Mouse (Mus musculus) hindbrain, embryonic 16.5 days (tissue): Measurements from ENCODE around the gene Nhsl2. TPM values are rescaled to one million over a fixed set of nuclear protein-coding genes. Genes with fewer than 3 reads are reported as not detected.
"Not testable (repeated sequence)": the region's sequence is repeated elsewhere in the genome, so short reads cannot be mapped to it uniquely, and the experiment has no call there.

Experiments
- ATAC-seq: fragments of 200-750 bp; cut with Nextera tagmentation; 2 replicates; pipeline ENCODE4 v1.8.0; 2017; ENCODE audit warnings: moderate TSS enrichment, moderate library complexity
- H3K27ac ChIP-seq: fragments of 300-500 bp; sonication (generic); 2 replicates; pipeline ENCODE4 v1.5.1; 2014; ENCODE audit warnings: low read depth, mild to moderate bottlenecking, control low read depth, low read length, moderate library complexity
- H3K27me3 ChIP-seq: fragments of 300-500 bp; sonication (generic); replicated peaks from 2 replicates; pipeline ENCODE4 v1.6.1; 2014; ENCODE audit warnings: low read length; ENCODE audit not compliant: control insufficient read depth, insufficient read depth
- H3K36me3 ChIP-seq: fragments of 300-500 bp; sonication (generic); 2 replicates; pipeline ENCODE4 v1.6.1; 2014; ENCODE audit warnings: mild to moderate bottlenecking, low read length, moderate library complexity, mixed read lengths; ENCODE audit not compliant: control insufficient read depth, insufficient read depth
- H3K4me1 ChIP-seq: fragments of 300-500 bp; sonication (generic); 2 replicates; pipeline ENCODE4 v1.6.1; 2014; ENCODE audit warnings: low read depth, low read length; ENCODE audit not compliant: control insufficient read depth, insufficient read depth
- H3K4me2 ChIP-seq: fragments of 300-500 bp; sonication (generic); 2 replicates; pipeline ENCODE4 v1.6.1; 2014; ENCODE audit warnings: mild to moderate bottlenecking, low read length, control low read depth, moderate library complexity
- H3K4me3 ChIP-seq: fragments of 300-500 bp; sonication (generic); 2 replicates; pipeline ENCODE4 v1.5.1; 2014; ENCODE audit warnings: mild to moderate bottlenecking, low read length, control low read depth, moderate library complexity
- H3K9ac ChIP-seq: fragments of 300-500 bp; sonication (generic); 2 replicates; pipeline ENCODE4 v1.6.1; 2014; ENCODE audit warnings: low read depth, mild to moderate bottlenecking, control low read depth, low read length, moderate library complexity
- H3K9me3 ChIP-seq: fragments of 300-500 bp; sonication (generic); 2 replicates; pipeline ENCODE4 v1.6.1; 2014; ENCODE audit warnings: mild to moderate bottlenecking, low read length, moderate library complexity; ENCODE audit not compliant: control insufficient read depth
- WGBS: fragments of 180-500 bp; shearing (Covaris S2); extraction: QIAGEN DNeasy Blood & Tissue Kit; methylation state at CpG from one replicate; pipeline ENCODE4 v1.1.7; 2014; 5-methylcytosine and 5-hydroxymethylcytosine counted together
- polyA plus RNA-seq: library from polyadenylated mRNA; unstranded; fragments of >200 nt; fragmentation: Nextera tagmentation; extraction: Ambion mirVana; gene quantifications from 2 replicates; pipeline ENCODE4 v1.2.1, GENCODE M21; 2015

The Nhsl2 gene
- polyA plus RNA-seq: 7.6 and 8.2 TPM in 2 replicates

DNA sequence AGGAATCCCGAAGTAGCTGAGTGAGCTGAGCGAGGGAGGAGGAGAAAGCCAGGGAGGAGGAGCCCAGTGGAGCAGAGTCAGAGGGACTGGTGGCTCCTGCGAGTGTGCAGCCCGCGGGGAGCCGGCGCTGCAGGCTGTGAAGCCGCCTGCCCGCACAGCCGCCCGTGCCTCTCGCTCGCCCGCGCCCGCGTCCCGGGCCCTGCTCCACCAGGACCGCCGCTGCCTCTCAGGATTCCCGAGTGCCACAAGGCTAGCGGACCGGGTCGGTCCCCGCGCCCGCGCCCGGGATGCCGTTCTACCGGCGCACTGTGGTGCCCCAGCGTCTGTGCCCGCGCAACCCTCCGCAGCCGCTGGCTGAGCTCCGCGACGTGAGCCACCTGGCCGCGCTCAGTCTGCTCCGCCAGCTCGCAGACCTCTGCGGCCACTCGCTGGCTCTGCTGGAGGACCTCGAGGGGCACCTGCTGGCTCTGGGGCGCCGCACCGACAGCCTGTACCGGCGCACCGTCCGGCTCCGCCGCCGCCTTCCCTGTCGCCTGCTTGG is at the start of gene Nhsl2:
Gene Nhsl2 (plus strand): TSS at position 105 of the 541 bp plus-strand sequence.
- peak within 1 kb of the TSS; percentile 73 for H3K4me2 ChIP-seq
- H3K9ac ChIP-seq: peak within 1 kb of the TSS; percentile 58
- H3K9me3 ChIP-seq: no peaks in the 10 kb centered on the region
- H3K4me1 ChIP-seq: no peaks in the 10 kb centered on the region
- H3K27me3 ChIP-seq: peaks cover 38% of the 10 kb centered on the region
- peak within 1 kb of the TSS; percentile 29; the same call in 1 of the 2 replicates for H3K27ac ChIP-seq
- ATAC-seq: peak; percentile 81
- 9% methylated on average over 39 of the region's 58 CpGs for WGBS
- no peaks in the 10 kb centered on the region for H3K36me3 ChIP-seq
- peak within 1 kb of the TSS; percentile 48 for H3K4me3 ChIP-seq

DNA sequence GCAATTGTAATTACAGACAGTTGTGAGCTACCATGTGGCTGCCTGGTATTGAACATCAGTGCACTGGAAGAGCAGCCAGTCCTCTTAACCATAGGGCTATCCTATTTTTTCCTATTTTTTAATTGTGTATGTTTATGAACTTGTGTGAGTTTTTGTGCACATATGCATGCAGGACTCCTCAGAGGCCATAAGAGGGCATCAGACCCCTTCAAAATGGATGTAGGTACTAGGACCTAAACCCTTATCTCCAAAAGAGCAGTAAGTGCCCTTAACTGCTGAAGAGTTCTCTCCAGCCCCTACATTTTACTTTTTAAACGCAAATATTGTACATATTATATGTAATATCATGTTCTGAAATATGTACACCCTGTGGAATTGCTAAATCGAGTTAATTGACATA is 43.7 kb upstream of the Nhsl2 start:
- no peaks in the 10 kb centered on the region for H3K4me1 ChIP-seq
- no peaks in the 10 kb centered on the region for H3K36me3 ChIP-seq
- 33% methylated on average over 2 of the region's 2 CpGs for WGBS
- no peak overlapping the region for H3K4me3 ChIP-seq
- no peak overlapping the region for H3K4me2 ChIP-seq
- ATAC-seq: no peak
- H3K27me3 ChIP-seq: no peaks in the 10 kb centered on the region
- no peaks in the 10 kb centered on the region for H3K9me3 ChIP-seq
- no peak overlapping the region for H3K27ac ChIP-seq
- H3K9ac ChIP-seq: no peak overlapping the region

DNA sequence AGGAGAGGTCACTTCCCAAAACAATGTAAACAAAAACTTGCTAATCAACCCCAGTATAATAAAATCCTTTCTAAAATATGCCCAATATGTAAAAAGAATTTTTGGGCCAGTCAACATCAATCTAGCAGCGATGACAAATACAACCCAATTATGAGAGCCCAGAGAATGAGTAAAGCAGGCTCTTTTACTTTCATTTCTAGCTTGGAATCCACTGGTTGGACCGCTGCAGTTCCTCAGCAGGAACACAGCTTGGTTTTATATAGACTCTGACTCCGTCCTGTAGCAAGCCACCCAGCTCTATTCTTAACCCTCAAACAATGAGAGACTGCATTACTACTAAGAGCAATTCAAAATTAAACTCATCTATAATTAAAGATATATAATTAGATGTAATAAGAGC is 37.4 kb upstream of the Nhsl2 start:
- Histone ChIP-seq H3K36me3 (no peaks in the 10 kb centered on the region), H3K27ac (no peak overlapping the region), H3K27me3 (no peaks in the 10 kb centered on the region; the same call in 1 of the 2 replicates), H3K4me1 (no peaks in the 10 kb centered on the region), H3K9me3 (no peaks in the 10 kb centered on the region), H3K9ac (no peak overlapping the region), H3K4me2 (no peak overlapping the region), H3K4me3 (no peak overlapping the region)
- 72% methylated on average over 3 of the region's 3 CpGs for WGBS
- no peak for ATAC-seq

DNA sequence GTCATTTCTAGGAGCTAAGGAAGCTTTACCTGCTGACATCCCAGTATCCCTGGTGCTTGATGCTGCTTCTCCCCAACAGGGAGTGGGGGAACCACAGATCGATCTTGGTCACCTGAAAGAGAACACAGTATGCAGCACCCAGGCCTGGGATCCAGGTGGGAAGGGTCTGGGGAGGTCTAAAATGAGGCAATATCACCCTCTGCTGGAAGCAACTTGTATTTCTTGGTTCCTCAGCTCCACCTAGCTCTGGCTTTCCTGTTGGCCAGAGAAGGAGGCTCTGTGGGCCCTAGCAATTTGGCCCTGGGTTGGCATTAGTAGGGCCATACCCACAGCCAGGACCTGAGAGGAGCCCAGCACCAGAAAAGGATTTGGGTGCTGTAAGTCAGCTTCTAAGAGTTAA is 30.0 kb upstream of the Nhsl2 start:
- Histone ChIP-seq H3K4me2 (no peak overlapping the region), H3K9me3 (no peaks in the 10 kb centered on the region), H3K27ac (no peak overlapping the region), H3K9ac (no peak overlapping the region), H3K4me1 (no peaks in the 10 kb centered on the region), H3K4me3 (no peak overlapping the region), H3K36me3 (no peaks in the 10 kb centered on the region), H3K27me3 (peaks cover 3% of the 10 kb centered on the region; the same call in 1 of the 2 replicates)
- peak; percentile 58 for ATAC-seq
- WGBS: 57% methylated on average over 1 of the region's 1 CpGs

DNA sequence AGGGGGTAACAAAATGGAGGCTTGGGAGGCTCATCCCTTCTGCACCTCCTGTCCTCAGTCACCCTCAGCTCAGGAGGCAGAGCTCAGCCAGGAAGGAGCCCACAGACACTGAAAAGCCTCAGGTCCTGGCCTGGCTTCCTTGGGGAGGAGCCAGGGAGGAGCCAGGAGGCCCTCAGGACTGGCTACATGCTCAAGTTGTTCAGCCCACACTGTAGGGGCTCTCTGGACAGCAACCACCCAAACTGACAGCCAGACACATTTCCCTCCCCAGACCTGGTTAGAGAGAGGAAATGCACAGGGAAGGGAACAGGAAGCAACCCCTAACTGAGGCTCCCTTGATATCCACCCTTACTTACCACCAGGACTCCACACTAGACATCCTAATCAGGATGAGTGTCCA is 29.2 kb upstream of the Nhsl2 start:
- not testable (repeated sequence) for H3K36me3 ChIP-seq, H3K4me3 ChIP-seq, H3K9me3 ChIP-seq, H3K4me2 ChIP-seq, H3K27me3 ChIP-seq, H3K27ac ChIP-seq, H3K9ac ChIP-seq, ATAC-seq, H3K4me1 ChIP-seq

DNA sequence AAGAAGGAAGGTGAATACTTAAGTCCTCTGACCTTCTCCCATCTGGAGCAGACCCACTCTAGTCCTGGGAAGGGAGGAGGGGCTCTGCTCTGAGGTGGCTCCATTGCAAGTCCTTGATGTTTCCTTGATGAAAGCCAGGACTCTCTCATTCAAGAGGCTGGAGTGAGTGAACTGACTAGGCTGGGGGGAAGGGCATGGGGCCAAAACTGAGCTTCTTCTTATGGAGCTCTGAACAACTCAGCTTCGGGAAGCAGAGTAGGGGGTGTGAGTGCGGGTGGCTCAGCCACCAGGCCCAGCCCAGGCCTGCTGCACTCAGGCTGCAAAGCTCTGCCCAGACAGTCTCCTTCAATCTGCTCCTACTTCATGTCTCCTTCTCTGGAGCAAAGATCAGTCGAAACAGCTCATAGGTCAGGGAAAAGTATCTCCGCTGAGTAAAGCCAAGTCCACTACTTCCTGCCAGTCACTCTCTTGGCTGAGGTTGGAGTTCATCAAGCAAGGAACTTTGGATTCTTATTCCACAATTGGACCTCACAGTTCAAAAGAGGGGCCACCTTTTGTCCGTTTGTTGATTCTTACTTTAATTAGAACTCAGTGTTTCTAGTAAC is 1.9 kb upstream of the Nhsl2 start:
- Histone ChIP-seq H3K36me3 (no peaks in the 10 kb centered on the region), H3K4me1 (no peaks in the 10 kb centered on the region), H3K27ac (no peak overlapping the region), H3K4me2 (no peak overlapping the region), H3K9ac (no peak overlapping the region), H3K4me3 (no peak overlapping the region), H3K27me3 (peaks cover 37% of the 10 kb centered on the region), H3K9me3 (no peaks in the 10 kb centered on the region)
- ATAC-seq: no peak
- 56% methylated on average over 5 of the region's 5 CpGs for WGBS

DNA sequence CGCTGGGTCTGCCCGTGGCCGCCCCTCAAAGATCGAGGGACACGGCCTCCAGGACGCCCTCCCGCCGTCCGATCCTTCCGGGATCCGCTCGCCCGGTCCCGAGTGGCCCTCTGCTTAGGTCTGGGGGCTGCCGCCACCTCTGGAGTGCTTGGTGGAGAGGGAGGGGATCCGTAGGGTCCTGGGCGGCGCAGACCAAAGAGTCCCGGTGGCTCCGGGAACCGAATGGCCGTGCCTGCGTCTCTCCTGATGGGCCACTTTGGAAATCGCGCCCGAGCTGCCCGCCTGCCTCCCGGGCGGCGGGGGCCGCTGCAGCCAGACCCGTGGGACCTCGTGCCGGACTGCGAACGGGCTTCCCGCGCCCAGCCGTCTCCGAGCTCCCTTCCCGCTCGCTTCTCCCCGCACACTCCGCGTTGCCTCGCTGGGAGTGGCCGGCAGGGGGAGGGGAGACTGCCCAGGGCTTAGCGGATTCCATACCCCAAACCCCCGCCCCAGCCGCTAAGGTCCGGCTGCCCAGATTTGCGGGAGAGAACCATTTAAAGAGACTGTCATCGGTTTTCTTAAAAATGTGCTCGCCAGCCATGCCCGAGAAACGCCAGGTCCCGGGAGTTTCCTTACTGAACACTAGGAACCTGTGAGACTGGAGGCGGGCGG is 841 bp downstream of the Nhsl2 start:
- H3K36me3 ChIP-seq: no peaks in the 10 kb centered on the region
- H3K4me1 ChIP-seq: no peaks in the 10 kb centered on the region
- peak overlapping the region; percentile 48 for H3K4me3 ChIP-seq
- peak overlapping the region; percentile 73 for H3K4me2 ChIP-seq
- WGBS: 28% methylated on average over 37 of the region's 59 CpGs
- no peak overlapping the region for H3K27ac ChIP-seq
- H3K9me3 ChIP-seq: no peaks in the 10 kb centered on the region
- H3K27me3 ChIP-seq: peaks cover 37% of the 10 kb centered on the region
- peak; percentile 37; the same call in 1 of the 2 replicates for ATAC-seq
- peak overlapping the region; percentile 58 for H3K9ac ChIP-seq

DNA sequence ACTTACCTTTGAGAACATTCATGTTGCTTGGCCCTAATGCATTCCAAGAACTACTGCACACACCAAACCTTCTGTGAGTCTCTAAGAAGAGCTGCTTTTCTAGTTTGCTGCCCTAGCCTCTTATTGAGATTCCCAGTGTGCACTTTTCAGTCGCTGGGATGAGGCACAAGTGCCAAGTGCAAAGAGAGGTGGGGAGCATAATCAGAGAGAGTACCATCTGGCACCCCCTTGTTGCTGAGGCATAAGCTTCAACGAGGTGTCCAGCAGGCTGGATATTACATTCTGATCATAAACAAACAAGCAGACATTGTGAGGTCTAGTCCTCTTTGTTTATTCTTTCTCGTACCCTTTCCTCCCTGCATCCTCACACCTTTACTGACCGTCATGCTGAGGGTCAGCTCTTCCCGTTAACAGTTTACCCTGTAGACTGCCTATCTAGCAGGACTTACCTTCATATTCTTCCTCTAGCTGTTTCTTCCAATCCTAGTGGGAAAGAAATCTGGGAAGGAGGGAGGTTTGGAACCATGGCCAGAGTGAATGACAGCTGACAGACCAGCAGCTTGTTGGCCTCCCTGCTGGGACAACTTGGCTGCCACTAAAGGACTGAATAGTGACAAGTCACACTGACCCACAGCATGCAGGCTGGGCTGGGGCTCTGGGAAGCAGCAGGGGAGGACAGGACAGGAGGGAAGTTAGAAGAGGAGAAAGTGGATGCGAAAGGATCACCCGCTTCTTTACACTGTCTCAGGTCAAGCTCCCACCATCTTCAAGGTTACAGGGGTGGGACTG is 2.6 kb downstream of the Nhsl2 start:
- no peaks in the 10 kb centered on the region for H3K36me3 ChIP-seq
- H3K4me1 ChIP-seq: no peaks in the 10 kb centered on the region
- no peak overlapping the region for H3K4me3 ChIP-seq
- WGBS: 61% methylated on average over 7 of the region's 7 CpGs
- peaks cover 29% of the 10 kb centered on the region for H3K27me3 ChIP-seq
- no peak overlapping the region for H3K27ac ChIP-seq
- H3K9ac ChIP-seq: no peak overlapping the region
- H3K9me3 ChIP-seq: no peaks in the 10 kb centered on the region
- H3K4me2 ChIP-seq: no peak overlapping the region
- no peak for ATAC-seq
